Mouse (Mus musculus) kidney, embryonic 15.5 days (tissue): Measurements from ENCODE around the gene Zfp964. TPM values are rescaled to one million over a fixed set of nuclear protein-coding genes. Genes with fewer than 3 reads are reported as not detected.
"Not testable (repeated sequence)": the region's sequence is repeated elsewhere in the genome, so short reads cannot be mapped to it uniquely, and the experiment has no call there.

ENCODE experiments used
- ATAC-seq: fragments of 200-750 bp; cut with Nextera tagmentation; replicated peaks from 2 replicates; pipeline ENCODE4 v1.8.0; 2017; ENCODE audit warnings: moderate TSS enrichment; ENCODE audit not compliant: low FRiP score
- H3K27ac ChIP-seq: fragments of 300-500 bp; sonication (generic); 2 replicates; pipeline ENCODE4 v1.5.1; 2015; ENCODE audit warnings: mild to moderate bottlenecking, inconsistent platforms
- H3K27me3 ChIP-seq: fragments of 300-500 bp; sonication (generic); 2 replicates; pipeline ENCODE4 v1.6.1; 2015; ENCODE audit warnings: inconsistent platforms
- H3K36me3 ChIP-seq: fragments of 300-500 bp; sonication (generic); 2 replicates; pipeline ENCODE4 v1.6.1; 2015; ENCODE audit warnings: inconsistent platforms
- H3K4me1 ChIP-seq: fragments of 300-500 bp; sonication (generic); 2 replicates; pipeline ENCODE4 v1.6.1; 2015; ENCODE audit warnings: inconsistent platforms
- H3K4me2 ChIP-seq: fragments of 300-500 bp; sonication (generic); 2 replicates; pipeline ENCODE4 v1.6.1; 2015; ENCODE audit warnings: moderate library complexity, mild to moderate bottlenecking, inconsistent platforms
- H3K4me3 ChIP-seq: fragments of 300-500 bp; sonication (generic); replicated peaks from 2 replicates; pipeline ENCODE4 v1.5.1; 2015; ENCODE audit warnings: mild to moderate bottlenecking, inconsistent platforms
- H3K9ac ChIP-seq: fragments of 300-500 bp; sonication (generic); 2 replicates; pipeline ENCODE4 v1.6.1; 2015; ENCODE audit warnings: mild to moderate bottlenecking, inconsistent platforms
- H3K9me3 ChIP-seq: fragments of 300-500 bp; sonication (generic); replicated peaks from 2 replicates; pipeline ENCODE4 v1.6.1; 2016; ENCODE audit warnings: inconsistent platforms
- WGBS: fragments of 180-500 bp; shearing (Covaris S2); methylation state at CpG from one replicate; pipeline ENCODE4 v1.1.7; 2015; ENCODE audit warnings: mixed read lengths; 5-methylcytosine and 5-hydroxymethylcytosine counted together
- polyA plus RNA-seq: library from polyadenylated mRNA; unstranded; fragments of >200 nt; fragmentation: Nextera tagmentation; extraction: Ambion mirVana; gene quantifications from 2 replicates; pipeline ENCODE4 v1.2.1, GENCODE M21; 2015

Zfp964 gene
- polyA plus RNA-seq = 2.3 and 2.5 TPM in 2 replicates

DNA sequence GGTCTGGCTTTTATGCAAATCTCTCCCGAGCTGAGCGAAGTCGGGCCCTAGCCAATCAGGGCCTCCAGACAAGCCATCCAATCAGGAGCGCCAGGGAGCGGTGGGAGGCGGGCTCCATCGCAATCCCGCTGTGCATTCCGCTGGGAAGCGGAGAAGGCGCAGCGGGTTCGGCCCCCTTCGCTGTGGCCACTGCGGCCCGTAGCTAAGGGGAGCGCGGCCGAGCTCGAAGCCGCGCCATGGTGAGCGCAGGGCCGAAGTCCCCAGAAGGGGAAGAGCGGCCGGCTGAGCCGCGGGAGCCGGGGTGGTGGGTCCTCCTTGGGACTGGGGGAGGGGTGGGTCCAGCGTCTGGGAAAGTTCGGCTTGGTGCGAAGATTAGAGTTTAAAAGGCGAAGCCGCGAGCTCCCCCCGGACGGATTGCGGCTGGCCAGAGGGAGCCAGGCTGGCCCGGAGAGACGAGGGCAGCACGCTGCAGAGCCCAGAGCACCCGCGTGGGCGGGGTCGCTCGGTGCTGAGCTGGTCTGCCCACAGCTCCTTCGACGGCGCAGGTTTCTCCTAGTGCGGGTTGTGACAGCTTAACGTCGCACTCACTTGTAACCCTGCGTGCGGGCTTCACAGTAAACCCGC is at the start of gene Zfp964:
Gene Zfp964, plus strand, starts transcription at position 122 of the 624 bp plus-strand sequence.
- H3K27ac ChIP-seq = peak within 1 kb of the TSS; percentile 96
- H3K9ac ChIP-seq = peak within 1 kb of the TSS; percentile 70
- ATAC-seq = peak; percentile 100
- H3K27me3 ChIP-seq = no peaks in the 10 kb centered on the region
- H3K4me3 ChIP-seq = peak within 1 kb of the TSS; percentile 65
- H3K9me3 ChIP-seq = no peaks in the 10 kb centered on the region
- peak within 1 kb of the TSS; percentile 88 for H3K4me2 ChIP-seq
- 0 out of 2 replicates have a peak, but pooled peaks cover under 1% of the 10 kb centered on the region for H3K36me3 ChIP-seq
- peaks cover 8% of the 10 kb centered on the region; the same call in 1 of the 2 replicates for H3K4me1 ChIP-seq
- WGBS = under 1% methylated on average over 55 of the region's 55 CpGs

- Histone ChIP-seq H3K4me2 (no peak overlapping the region), H3K27ac (no peak overlapping the region), H3K9me3 (no peaks in the 10 kb centered on the region), H3K27me3 (no peaks in the 10 kb centered on the region), H3K9ac (no peak overlapping the region), H3K4me3 (no peak overlapping the region), H3K4me1 (no peaks in the 10 kb centered on the region), H3K36me3 (peaks cover 85% of the 10 kb centered on the region)
- no peak for ATAC-seq
- 62% methylated on average over 2 of the region's 2 CpGs for WGBS
Measured at GRCm38 (mm10) chr8:69614687-69615086, 39.6 kb upstream of the Zfp964 start.

- Histone ChIP-seq H3K9me3 (no peaks in the 10 kb centered on the region), H3K4me1 (no peaks in the 10 kb centered on the region), H3K9ac (no peak overlapping the region), H3K27me3 (no peaks in the 10 kb centered on the region), H3K4me2 (no peak overlapping the region), H3K4me3 (no peak overlapping the region), H3K36me3 (peaks cover 57% of the 10 kb centered on the region), H3K27ac (no peak overlapping the region)
- ATAC-seq = peak; percentile 52; the same call in 1 of the 2 replicates
- WGBS = 96% methylated on average over 1 of the region's 1 CpGs
Measured at GRCm38 (mm10) chr8:69618078-69618477, 36.2 kb upstream of the Zfp964 start.

DNA sequence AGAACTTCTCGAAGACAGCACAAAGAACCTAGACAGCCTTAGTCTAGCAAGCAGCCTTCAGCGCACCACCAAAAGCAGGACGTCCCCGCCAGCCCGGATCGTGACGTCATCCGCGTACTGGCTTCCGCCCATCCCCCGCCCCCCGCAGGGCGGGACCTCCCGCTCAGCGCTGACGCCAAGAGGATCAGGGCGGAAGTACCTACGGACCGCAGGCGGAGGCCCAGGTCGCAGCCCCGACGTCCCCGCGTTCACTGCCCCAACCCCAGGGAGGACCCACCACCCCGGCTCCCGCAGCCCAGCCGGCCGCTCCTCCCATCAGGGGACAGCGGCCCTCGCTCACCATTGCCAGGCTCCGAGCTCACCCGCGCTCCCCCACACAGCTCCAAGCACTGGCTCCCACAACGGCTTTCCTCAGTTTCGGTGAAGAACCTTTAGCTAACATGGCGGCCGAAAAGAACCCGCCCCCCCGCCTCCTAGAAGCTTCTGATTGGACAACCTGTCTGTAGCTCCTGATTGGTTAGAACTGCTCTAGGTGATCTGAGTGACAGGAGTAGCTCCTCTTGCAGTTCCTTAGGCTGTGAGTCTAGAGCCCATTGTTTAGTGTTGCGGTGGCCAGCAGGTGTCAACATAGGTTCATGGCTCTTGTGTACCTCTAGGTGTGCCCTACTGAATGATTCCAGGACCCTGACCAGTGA is 29.0 kb upstream of the Zfp964 start, which contains the start of gene Zfp868:
Gene Zfp868, minus strand, starts transcription at position 454 of the 695 bp plus-strand sequence.
- H3K9me3 ChIP-seq = no peaks in the 10 kb centered on the region; the same call in 1 of the 2 replicates
- under 1% methylated on average over 41 of the region's 41 CpGs for WGBS
- ATAC-seq = peak; percentile 100
- peak within 1 kb of the TSS; percentile 89 for H3K9ac ChIP-seq
- peak within 1 kb of the TSS; percentile 86 for H3K4me3 ChIP-seq
- peak within 1 kb of the TSS; percentile 99 for H3K27ac ChIP-seq
- H3K36me3 ChIP-seq = 0 out of 2 replicates have a peak, but pooled peaks cover 3% of the 10 kb centered on the region
- peaks cover 10% of the 10 kb centered on the region; the same call in 1 of the 2 replicates for H3K4me1 ChIP-seq
- peak within 1 kb of the TSS; percentile 62 for H3K4me2 ChIP-seq
- no peaks in the 10 kb centered on the region for H3K27me3 ChIP-seq

DNA sequence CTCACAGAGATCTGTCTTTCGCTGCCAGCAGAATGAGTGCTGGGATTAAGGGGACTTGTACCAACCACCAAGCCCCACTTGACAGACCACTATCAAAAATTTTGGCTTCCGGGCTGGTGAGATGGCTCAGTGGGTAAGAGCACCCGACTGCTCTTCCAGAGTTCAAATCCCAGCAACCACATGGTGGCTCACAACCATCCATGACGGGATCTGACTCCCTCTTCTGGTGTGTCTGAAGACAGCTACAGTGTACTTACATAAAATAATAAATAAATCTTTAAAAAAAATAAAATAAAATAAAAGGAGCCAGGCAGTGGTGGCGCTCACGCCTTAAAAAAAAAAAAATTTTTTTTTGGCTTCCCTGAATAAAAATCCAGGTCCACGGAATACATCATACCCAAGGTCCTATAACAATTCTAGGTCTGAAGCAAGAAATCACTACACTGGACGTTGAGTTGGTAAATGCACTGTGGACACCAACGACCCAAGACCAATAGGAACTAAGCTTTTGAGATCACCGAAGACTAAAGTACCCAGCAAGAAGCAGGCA is 396 bp upstream of the Zfp964 start:
- Histone ChIP-seq H3K9ac (0 out of 2 replicates have a peak overlapping the region, but pooled peaks have one; percentile 70), H3K4me1 (peaks cover 8% of the 10 kb centered on the region; the same call in 1 of the 2 replicates), H3K4me2 (peak overlapping the region; percentile 88), H3K36me3 (no peaks in the 10 kb centered on the region), H3K4me3 (peak overlapping the region; percentile 65), H3K27me3 (no peaks in the 10 kb centered on the region), H3K9me3 (no peaks in the 10 kb centered on the region), H3K27ac (peak overlapping the region; percentile 96; the same call in 1 of the 2 replicates)
- no peak for ATAC-seq
- WGBS = 46% methylated on average over 10 of the region's 10 CpGs

GRCm38 (mm10) chr8:69661294-69661693 is 7.0 kb downstream of the Zfp964 start:
- H3K36me3 ChIP-seq = peaks cover 35% of the 10 kb centered on the region
- no peak overlapping the region for H3K4me3 ChIP-seq
- no peak overlapping the region for H3K4me2 ChIP-seq
- H3K9me3 ChIP-seq = peaks cover 5% of the 10 kb centered on the region; the same call in 1 of the 2 replicates
- no peak for ATAC-seq
- no peak overlapping the region for H3K9ac ChIP-seq
- no peak overlapping the region for H3K27ac ChIP-seq
- H3K27me3 ChIP-seq = no peaks in the 10 kb centered on the region
- no peaks in the 10 kb centered on the region for H3K4me1 ChIP-seq

- ATAC-seq, H3K4me1 ChIP-seq, H3K27ac ChIP-seq, H3K9ac ChIP-seq, H3K27me3 ChIP-seq, H3K4me3 ChIP-seq, H3K4me2 ChIP-seq, H3K9me3 ChIP-seq: not testable (repeated sequence)
- 69% methylated on average over 2 of the region's 2 CpGs for WGBS
- peaks cover 29% of the 10 kb centered on the region for H3K36me3 ChIP-seq
Measured at GRCm38 (mm10) chr8:69665051-69665450, 10.8 kb downstream of the Zfp964 start.

DNA sequence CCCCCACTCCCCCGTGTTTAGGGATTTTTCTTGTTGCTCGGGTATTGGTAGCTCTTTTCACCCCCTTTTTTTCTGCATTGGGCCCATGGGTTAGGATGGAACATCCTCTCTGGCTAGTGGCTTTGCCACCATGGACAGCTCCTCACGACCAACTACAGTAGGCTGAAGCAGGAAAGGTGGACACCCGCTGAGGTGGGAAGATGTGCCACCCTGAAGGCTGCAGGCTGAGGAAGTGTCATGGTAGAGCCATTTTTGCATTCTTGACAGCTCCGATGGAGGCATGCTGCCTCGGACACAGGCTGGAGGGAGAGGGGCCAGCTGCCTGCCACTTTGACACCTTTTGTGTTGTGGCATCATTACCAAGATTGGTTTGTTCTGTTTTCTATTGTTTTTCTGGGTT is 47.5 kb downstream of the Zfp964 start:
- Histone ChIP-seq H3K9me3 (no peaks in the 10 kb centered on the region), H3K27me3 (no peaks in the 10 kb centered on the region), H3K4me1 (no peaks in the 10 kb centered on the region), H3K36me3 (peaks cover 49% of the 10 kb centered on the region), H3K4me3 (no peak overlapping the region), H3K27ac (no peak overlapping the region), H3K9ac (no peak overlapping the region), H3K4me2 (no peak overlapping the region)
- 70% methylated on average over 6 of the region's 6 CpGs for WGBS
- ATAC-seq = no peak

DNA sequence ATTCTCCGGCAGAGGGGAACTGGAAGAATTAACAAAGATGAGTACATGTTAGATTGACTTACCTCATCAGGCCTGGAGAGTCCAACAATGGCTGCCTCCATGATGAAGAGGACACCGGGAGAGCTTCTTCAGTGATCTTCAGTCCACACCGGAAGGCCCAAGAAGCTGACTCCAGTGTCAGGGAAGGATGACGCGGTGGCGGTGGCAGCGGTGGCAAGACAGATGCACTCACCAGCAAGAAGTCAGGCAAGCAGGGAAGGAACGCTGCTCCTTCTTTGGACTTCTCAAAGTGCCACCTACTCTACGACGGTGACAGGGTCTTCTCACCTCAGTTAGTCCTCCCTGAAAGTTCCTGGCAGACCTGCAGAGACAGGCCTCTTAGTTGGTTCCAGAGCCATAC is 56.3 kb downstream of the Zfp964 start, which contains the start of gene Zfp869:
Gene Zfp869, minus strand, starts transcription at position 101 of the 400 bp plus-strand sequence.
- not testable (repeated sequence) for ATAC-seq, H3K4me3 ChIP-seq, H3K27me3 ChIP-seq, H3K4me2 ChIP-seq, H3K27ac ChIP-seq, H3K9me3 ChIP-seq, H3K9ac ChIP-seq
- 95% methylated on average over 10 of the region's 10 CpGs for WGBS
- Histone ChIP-seq H3K36me3 (peaks cover 74% of the 10 kb centered on the region), H3K4me1 (peaks cover 15% of the 10 kb centered on the region)

DNA sequence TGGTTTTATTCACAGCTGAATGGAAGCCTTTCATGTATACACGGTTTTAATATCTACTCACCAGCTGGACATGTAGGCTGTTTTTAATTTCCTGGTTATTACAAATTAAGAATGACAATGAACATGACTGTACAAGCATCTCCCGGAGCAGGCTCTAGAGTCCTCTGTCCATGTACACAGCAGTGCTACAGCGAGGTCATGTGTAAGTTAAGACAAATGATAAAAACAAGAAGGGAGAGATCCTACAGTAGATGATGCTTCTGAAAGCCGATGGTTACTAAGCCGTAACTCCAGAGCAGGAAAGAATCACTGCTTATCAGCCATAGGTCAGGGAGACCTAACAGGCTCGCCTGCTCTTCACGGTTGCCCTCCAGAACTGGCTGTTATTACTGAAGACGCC is 59.2 kb downstream of the Zfp964 start:
- Histone ChIP-seq H3K4me2 (no peak overlapping the region), H3K9ac (no peak overlapping the region), H3K9me3 (no peaks in the 10 kb centered on the region), H3K4me1 (peaks cover 20% of the 10 kb centered on the region), H3K36me3 (peaks cover 45% of the 10 kb centered on the region), H3K27me3 (no peaks in the 10 kb centered on the region), H3K4me3 (no peak overlapping the region), H3K27ac (no peak overlapping the region)
- ATAC-seq = no peak
- 81% methylated on average over 8 of the region's 8 CpGs for WGBS

- H3K9ac ChIP-seq = peak overlapping the region; percentile 11; the same call in 1 of the 2 replicates
Measured at GRCm38 (mm10) chr8:69715366-69715765, 61.1 kb downstream of the Zfp964 start.

More at GRCm38 (mm10) chr8:69715366-69715765, 61.1 kb downstream of the Zfp964 start:
- Histone ChIP-seq H3K4me3 (peak overlapping the region; percentile 99), H3K4me1 (peaks cover 20% of the 10 kb centered on the region), H3K27me3 (no peaks in the 10 kb centered on the region), H3K4me2 (peak overlapping the region; percentile 61), H3K36me3 (peaks cover 27% of the 10 kb centered on the region), H3K9me3 (no peaks in the 10 kb centered on the region), H3K27ac (no peak overlapping the region)
- WGBS = 73% methylated on average over 6 of the region's 6 CpGs
- no peak for ATAC-seq
